Mouse (Mus musculus) CD4-positive helper T cell, adult 2 months (primary cell): ENCODE data around the gene Mapk3.
A peak's percentile ranks its signal among the peaks of the same experiment; 100 is the strongest.

Experiments
- DNase-seq: peaks from one replicate; pipeline ENCODE4 v3.0.0-alpha.2; 2012; ENCODE audit warnings: low read depth, missing footprints, low spot score

Mapk3 gene

GRCm38 (mm10) chr7:126782693-126783092 is 23.3 kb downstream of the Mapk3 start:
- no peak for DNase-seq

- DNase-seq: no peak
These were observed 25.1 kb downstream of the Mapk3 start for GRCm38 (mm10) chr7:126784469-126784868.

GRCm38 (mm10) chr7:126785056-126785455 is 25.7 kb downstream of the Mapk3 start:
- DNase-seq: no peak

GRCm38 (mm10) chr7:126786142-126786541 is 26.7 kb downstream of the Mapk3 start:
- no peak for DNase-seq

DNA sequence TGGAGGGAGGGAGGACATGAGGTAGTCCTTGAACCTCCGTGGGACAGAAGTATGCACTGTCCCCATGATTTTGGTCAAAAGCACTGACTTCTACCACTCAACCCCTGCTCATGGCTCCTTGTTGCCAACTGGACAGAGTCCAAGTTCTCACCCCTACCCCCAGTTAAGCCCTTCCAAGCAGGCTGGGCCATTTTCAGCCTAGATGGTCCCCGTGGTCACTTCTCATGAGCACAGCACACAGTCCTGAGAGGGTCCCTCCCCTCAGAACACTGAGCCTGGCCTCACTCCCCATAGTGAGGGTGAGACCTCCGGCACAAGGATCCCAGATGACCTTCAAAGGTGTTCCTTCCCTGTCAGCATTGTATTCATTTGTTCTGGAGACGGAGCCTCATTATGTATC is 29.7 kb downstream of the Mapk3 start:
- DNase-seq: no peak

DNA sequence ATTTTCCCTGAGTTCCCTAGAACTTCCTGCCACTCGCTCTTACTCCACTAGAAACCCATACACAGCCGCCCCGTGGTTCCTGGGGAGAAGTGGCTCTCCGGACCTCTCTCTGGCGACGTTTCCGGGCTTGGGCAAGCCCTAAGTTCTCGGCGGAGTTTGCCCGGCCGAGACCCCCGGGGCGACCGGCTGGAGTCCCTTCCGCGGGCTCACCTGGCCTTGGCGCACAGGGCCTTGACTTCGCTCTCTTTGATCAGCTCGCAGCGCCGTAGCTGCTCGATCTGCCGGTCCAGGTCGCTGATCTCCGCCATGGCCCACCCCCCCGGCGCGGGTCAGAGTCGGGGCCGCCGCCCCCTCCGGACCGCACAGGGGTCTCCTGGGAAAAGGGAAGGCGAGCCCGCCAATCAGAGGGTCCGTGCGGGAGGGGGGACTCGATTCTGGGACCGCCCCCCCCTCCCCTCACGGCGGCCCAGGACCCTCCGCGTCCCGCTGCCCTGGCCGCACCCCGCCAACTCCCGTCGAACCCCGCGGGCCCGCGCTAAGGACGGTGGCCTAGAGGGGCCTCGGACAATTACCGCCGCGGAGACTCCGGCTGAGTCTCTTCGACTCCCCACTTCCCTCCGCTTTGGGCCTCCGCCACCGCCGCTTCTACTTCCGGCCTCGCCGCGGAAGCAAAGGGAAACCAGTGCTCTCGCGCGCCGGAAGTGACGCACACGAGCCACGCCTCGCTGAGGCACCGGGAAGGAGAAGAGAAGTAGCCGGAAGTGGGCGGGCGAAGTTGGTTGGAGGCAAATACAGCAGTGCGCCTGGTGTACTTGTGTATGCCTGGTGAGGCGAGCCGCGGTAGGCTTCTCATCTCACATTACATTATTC is 32.7 kb downstream of the Mapk3 start, which contains the start of gene Ppp4c:
TSS of gene Ppp4c (minus strand) at position 646 of the 870 bp plus-strand sequence.
- DNase-seq: peak; percentile 98

GRCm38 (mm10) chr7:126792721-126793443 is 33.5 kb downstream of the Mapk3 start:
- no peak for DNase-seq

- DNase-seq: no peak
These were observed 34.3 kb downstream of the Mapk3 start for GRCm38 (mm10) chr7:126793456-126794270.

- peak; percentile 70 for DNase-seq
These were observed 34.8 kb downstream of the Mapk3 start for GRCm38 (mm10) chr7:126794271-126794605.

DNA sequence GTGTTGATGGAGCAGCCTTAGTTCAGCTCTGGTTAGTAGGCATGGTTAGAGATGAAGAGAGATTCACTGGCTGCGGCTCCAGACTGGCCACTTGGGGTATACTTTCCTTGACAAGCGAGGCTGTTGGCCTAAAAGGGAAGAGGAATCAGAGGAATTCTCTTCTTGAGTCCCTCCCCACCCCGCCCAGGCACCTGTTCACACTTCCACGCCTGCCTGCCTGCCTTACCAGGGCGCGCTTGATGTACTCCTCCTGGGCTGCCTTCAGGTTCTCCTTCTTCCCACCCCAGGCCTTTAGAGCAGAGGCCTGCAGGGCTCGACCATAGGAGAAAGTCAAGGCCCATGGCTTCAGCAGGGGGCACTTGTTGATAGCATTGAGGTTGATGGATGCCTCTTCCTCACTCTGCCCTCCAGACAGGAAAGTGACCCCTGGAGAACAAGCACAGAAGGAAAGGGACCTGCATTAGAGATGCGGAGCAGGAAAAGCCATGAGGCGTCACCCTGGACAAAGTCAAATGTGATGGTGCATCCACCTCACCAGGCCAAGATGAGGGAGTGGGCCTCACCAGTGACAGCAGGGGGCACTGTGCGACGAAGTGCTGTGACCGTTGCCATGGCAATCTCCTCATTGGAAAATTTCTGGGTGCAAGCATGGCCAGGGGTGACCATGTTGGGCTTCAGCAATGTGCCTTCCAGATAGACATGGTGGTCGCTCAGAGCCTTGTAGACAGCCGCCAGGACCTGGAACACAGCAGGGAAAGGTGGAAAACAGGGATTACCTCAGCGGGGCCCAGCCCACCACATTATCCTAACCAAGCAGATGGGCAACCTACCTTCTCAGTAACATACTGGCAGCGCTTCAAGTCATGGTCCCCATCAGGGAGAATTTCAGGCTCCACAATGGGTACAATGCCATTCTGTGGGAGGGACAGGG is 36.3 kb downstream of the Mapk3 start:
- no peak for DNase-seq

- DNase-seq: peak; percentile 54
These were observed 37.0 kb downstream of the Mapk3 start for GRCm38 (mm10) chr7:126796350-126796932.

GRCm38 (mm10) chr7:126797411-126798126 is 38.2 kb downstream of the Mapk3 start, which contains the start of gene Fam57b:
TSS of gene Fam57b (plus strand) at chr7:126797668.
- peak; percentile 44 for DNase-seq

GRCm38 (mm10) chr7:126798127-126799049 is 39.0 kb downstream of the Mapk3 start:
- peak; percentile 76 for DNase-seq

DNA sequence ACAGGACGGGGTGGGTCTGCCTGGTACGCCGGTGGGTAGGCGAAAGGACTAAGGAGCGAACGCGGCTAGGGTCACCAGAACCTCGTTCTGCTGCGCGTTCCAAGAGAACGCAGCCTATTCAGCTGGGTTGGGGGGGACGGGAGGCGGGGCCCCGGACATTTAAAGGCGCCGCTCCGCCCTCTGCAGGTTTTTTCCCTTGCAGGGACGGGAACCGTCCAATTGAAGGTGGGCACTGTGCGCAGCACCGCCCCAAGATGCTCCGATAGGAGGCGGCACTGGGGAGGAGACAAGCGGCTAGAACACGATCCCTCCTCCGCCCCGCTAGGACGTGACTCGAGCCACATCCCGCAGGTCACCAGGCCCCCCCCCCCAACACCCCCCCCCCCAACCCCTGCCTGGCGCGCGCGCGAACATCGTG is 39.7 kb downstream of the Mapk3 start:
- peak; percentile 98 for DNase-seq

GRCm38 (mm10) chr7:126799468-126800268 is 40.3 kb downstream of the Mapk3 start:
- no peak for DNase-seq

DNA sequence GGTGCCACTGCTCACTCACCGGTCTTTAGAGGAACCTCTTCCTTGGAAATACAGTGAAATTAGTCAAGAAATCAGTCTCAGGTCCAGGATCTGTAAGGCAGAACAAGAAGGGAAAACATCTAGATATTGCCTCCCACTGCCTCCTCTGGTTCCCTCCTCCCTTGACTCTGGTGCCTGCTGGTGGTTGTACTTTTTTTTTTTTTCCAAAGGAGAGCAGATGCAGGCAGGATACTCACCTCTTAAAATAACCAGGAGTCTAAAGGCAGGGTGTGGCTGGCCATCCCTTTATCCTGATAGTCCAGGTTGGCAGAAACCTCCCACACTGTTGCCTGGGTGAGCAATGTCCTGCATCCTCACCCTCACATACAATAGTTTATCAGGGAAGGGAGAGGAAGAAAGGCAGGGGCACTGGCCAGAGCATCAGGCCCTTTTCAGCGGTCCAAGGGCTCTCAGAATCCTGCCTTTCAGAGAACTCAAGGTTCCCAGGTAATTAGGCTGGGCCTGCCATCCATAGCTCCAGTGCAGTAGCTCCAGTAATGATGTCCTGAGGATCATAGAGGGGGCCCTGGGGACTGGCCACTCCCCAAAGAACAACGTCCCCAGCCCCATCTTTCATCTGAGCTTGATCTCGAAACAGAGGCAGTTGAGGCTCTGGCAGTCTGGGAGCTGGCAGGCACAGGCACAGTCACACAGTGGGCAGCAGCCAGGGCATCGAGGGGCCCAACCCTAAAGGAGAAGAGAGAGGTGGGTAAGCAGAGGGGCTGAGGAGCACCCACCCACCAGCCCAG is 41.1 kb downstream of the Mapk3 start:
- no peak for DNase-seq

GRCm38 (mm10) chr7:126801057-126801422 is 41.6 kb downstream of the Mapk3 start:
- no peak for DNase-seq
